Mouse (Mus musculus) CH12.LX (cell line): Measurements from ENCODE around the gene Tanc2.

ENCODE experiments used
- BHLHE40 ChIP-seq: IDR thresholded peaks from 2 replicates; pipeline ENCODE4 v1.6.1; 2011; ENCODE audit warnings: mild to moderate bottlenecking, low read depth, low read length, improper control_type of control experiment
- CHD2 ChIP-seq: IDR thresholded peaks from 2 replicates; pipeline ENCODE4 v1.6.1; 2011; ENCODE audit warnings: low read length, improper control_type of control experiment
- CTCF ChIP-seq, 2 experiments: IDR thresholded peaks in 1 of 2; conservative IDR thresholded peaks in 1 of 2; 2 replicates each; pipeline ENCODE4 v1.5.1; 2011 to 2012; ENCODE audit warnings: low read depth in 2 of 2, low read length in 2 of 2, improper control_type of control experiment in 1 of 2, inconsistent platforms in 1 of 2, mild to moderate bottlenecking in 1 of 2, moderate library complexity in 1 of 2
- E2F4 ChIP-seq: IDR thresholded peaks from 2 replicates; pipeline ENCODE4 v1.6.1; 2011; ENCODE audit warnings: low read depth, low read length, improper control_type of control experiment; ENCODE audit not compliant: insufficient replicate concordance
- GABPA ChIP-seq: IDR thresholded peaks from 2 replicates; pipeline ENCODE4 v1.6.1; 2012; ENCODE audit warnings: low read depth, low read length, improper control_type of control experiment, inconsistent platforms; ENCODE audit not compliant: insufficient replicate concordance
- JUN ChIP-seq: IDR thresholded peaks from 2 replicates; pipeline ENCODE4 v1.6.1; 2011; ENCODE audit warnings: low read depth, mild to moderate bottlenecking, low read length, improper control_type of control experiment, moderate library complexity; ENCODE audit not compliant: insufficient read depth
- POLR2A ChIP-seq: IDR thresholded peaks from 2 replicates; pipeline ENCODE4 v1.6.1; 2011; ENCODE audit warnings: low read depth, mild to moderate bottlenecking, improper control_type of control experiment, low read length
- USF1 ChIP-seq: IDR thresholded peaks from 2 replicates; pipeline ENCODE4 v1.6.1; 2014; ENCODE audit warnings: low read depth, mild to moderate bottlenecking, inconsistent platforms, low read length, improper control_type of control experiment
- ZMIZ1 ChIP-seq: IDR thresholded peaks from 2 replicates; pipeline ENCODE4 v1.6.1; 2012; ENCODE audit warnings: low read depth, mild to moderate bottlenecking, inconsistent platforms, low read length, improper control_type of control experiment
- ZNF384 ChIP-seq: IDR thresholded peaks from 2 replicates; pipeline ENCODE4 v1.6.1; 2012; ENCODE audit warnings: low read depth, low read length, improper control_type of control experiment, inconsistent platforms

GRCm38 (mm10) chr11:105807103-105807502 lies 217.3 kb downstream of the Tanc2 start:
- TF ChIP-seq BHLHE40 (no peak), CTCF (conservative IDR thresholded peaks at IDR 0.05 in 1 of 2, IDR thresholded peaks at IDR 0.05 in 1 of 2; ENCODE audit: low read depth in 2 of 2, low read length in 2 of 2) (no peak), ZNF384 (no peak), ZMIZ1 (no peak), JUN (no peak), GABPA (no peak), POLR2A (no peak), E2F4 (no peak), USF1 (no peak), CHD2 (no peak)
